Mouse (Mus musculus): ENCODE measurements around the gene Gm10770.

- no peak for TF ChIP-seq CTCF (IDR thresholded peaks at IDR 0.05)
- TF ChIP-seq EP300 (IDR thresholded peaks at IDR 0.05), result no peak
Measured at GRCm38 (mm10) chr2:150173833-150174232, 5.6 kb downstream of the Gm10770 start.

Data from lung, postnatal 0 days (tissue).